Mouse (Mus musculus) bone marrow, adult 2 months (tissue): ENCODE results near the gene Taf6. TPM values are rescaled to one million over a fixed set of nuclear protein-coding genes. Genes with fewer than 3 reads are reported as not detected.

Source experiments
- H3K27ac ChIP-seq: fragments of 200-500 bp; 2 replicates; pipeline ENCODE4 v1.5.1; 2012; ENCODE audit warnings: low read depth, mild to moderate bottlenecking, control low read depth, inconsistent platforms, low read length; ENCODE audit not compliant: control insufficient read depth, poor library complexity, insufficient read depth
- H3K4me1 ChIP-seq: fragments of 200-500 bp; 2 replicates; pipeline ENCODE4 v1.6.1; 2011; ENCODE audit warnings: low read length; ENCODE audit not compliant: control insufficient read depth, insufficient read depth
- H3K4me3 ChIP-seq: fragments of 200-500 bp; replicated peaks from 2 replicates; pipeline ENCODE3; 2011; ENCODE audit warnings: mild to moderate bottlenecking, low read depth, low read length, control low read depth; ENCODE audit not compliant: control insufficient read depth
- CTCF ChIP-seq: fragments of 200-500 bp; IDR thresholded peaks from 2 replicates; pipeline ENCODE4 v1.5.1; 2011; ENCODE audit warnings: low read length, control low read depth; ENCODE audit not compliant: control insufficient read depth, insufficient read depth
- POLR2A ChIP-seq: fragments of 200-500 bp; IDR thresholded peaks from 2 replicates; pipeline ENCODE4 v1.6.1; 2011; ENCODE audit warnings: low read depth, mild to moderate bottlenecking, control low read depth, low read length, borderline replicate concordance; ENCODE audit not compliant: control insufficient read depth
- WGBS: fragments of 180-500 bp; shearing (Covaris S2); methylation state at CpG from one replicate; pipeline ENCODE4 v1.1.7; 2018; 5-methylcytosine and 5-hydroxymethylcytosine counted together
- polyA plus RNA-seq: library from polyadenylated mRNA; stranded (reverse); fragments of >200 nt; gene quantifications from 2 replicates; pipeline ENCODE4 v1.2.4, GENCODE M21; 2011; ENCODE audit warnings: low replicate concordance; ENCODE audit not compliant: missing spikeins, insufficient read depth, insufficient read length

Taf6 gene
- polyA plus RNA-seq, 1 experiment: 31.0 TPM

DNA sequence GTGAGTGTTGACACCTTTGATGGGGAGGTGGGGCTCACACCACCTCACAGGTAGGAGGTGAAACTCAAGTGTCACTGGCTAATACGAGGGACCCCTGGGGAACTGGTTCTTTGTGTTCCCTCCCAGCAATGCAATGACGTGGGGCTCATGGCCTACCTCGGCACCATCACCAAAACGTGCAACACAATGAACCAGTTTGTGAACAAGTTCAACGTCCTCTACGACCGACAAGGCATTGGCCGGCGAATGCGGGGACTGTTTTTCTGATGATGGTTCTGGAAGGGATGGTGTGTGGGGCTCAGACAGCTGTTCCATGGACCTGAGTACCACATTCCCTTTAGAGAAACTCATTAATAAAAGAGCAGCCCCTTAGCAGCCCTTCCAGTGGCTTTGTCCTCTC, 23.6 kb downstream of the Taf6 start:
- TF ChIP-seq CTCF: no peak
- TF ChIP-seq POLR2A: no peak
- WGBS: 83% methylated on average over 10 of the region's 10 CpGs
- H3K4me1 ChIP-seq: peaks cover 2% of the 10 kb centered on the region
- H3K4me3 ChIP-seq: no peak overlapping the region
- no peak overlapping the region for H3K27ac ChIP-seq

- Histone ChIP-seq H3K4me1 (peaks cover 2% of the 10 kb centered on the region), H3K27ac (no peak overlapping the region), H3K4me3 (no peak overlapping the region)
- WGBS: 66% methylated on average over 6 of the region's 6 CpGs
- TF ChIP-seq CTCF: no peak
- TF ChIP-seq POLR2A: no peak
Measured at GRCm38 (mm10) chr5:138163046-138163445, 24.2 kb downstream of the Taf6 start.

- WGBS: under 1% methylated on average over 42 of the region's 42 CpGs
Measured at GRCm38 (mm10) chr5:138160842-138161665, 26.2 kb downstream of the Taf6 start, which contains the start of gene Cops6. Cops6 (plus strand) TSS chr5:138161071.

DNA sequence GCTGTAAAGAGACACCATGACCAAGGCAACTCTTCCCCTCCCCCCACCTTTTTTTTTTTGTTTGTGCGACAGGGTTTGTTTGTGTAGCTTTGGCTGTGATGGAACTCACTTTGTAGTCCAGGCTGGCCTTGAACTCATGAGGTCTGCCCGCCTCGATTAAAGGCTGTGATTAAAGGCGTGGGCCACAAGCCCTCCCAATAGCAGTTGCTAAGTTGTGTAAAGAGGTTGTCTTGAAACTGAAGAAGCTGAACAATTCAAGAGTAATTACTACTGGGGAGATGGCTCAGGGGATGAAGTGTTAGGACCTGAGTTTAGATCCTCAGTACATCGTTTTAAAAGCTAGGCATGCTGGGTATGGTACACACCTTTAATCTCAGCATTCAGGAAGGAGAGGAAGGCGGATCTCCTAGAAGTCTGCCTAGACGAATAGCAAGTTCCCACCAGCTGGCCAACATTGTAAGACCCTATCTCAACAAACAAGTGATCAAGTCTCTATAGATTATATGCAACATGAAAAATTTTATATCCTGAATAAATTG, 27.0 kb downstream of the Taf6 start:
- WGBS: 60% methylated on average over 7 of the region's 7 CpGs
- no peak overlapping the region for H3K4me3 ChIP-seq
- H3K4me1 ChIP-seq: peaks cover 2% of the 10 kb centered on the region
- no peak overlapping the region for H3K27ac ChIP-seq
- TF ChIP-seq CTCF (no peak), POLR2A (no peak)

More at GRCm38 (mm10) chr5:138160842-138161665, 26.2 kb downstream of the Taf6 start, which contains the start of gene Cops6:
- Histone ChIP-seq H3K27ac (peak within 1 kb of the TSS; percentile 24; the same call in 1 of the 2 replicates), H3K4me1 (peaks cover 2% of the 10 kb centered on the region), H3K4me3 (peak within 1 kb of the TSS; percentile 96)
- no peak for TF ChIP-seq CTCF
- TF ChIP-seq POLR2A: peak; percentile 74; the same call in 1 of the 2 replicates

GRCm38 (mm10) chr5:138155443-138155976, 31.7 kb downstream of the Taf6 start, which contains the start of gene Zfp113:
Zfp113 (minus strand) TSS chr5:138155744.
- Histone ChIP-seq H3K4me1 (no peaks in the 10 kb centered on the region; the same call in 1 of the 2 replicates), H3K4me3 (peak within 1 kb of the TSS; percentile 82), H3K27ac (peak within 1 kb of the TSS; percentile 47)
- TF ChIP-seq CTCF (peak; percentile 97), POLR2A (peak; percentile 51; the same call in 1 of the 2 replicates)
- WGBS: under 1% methylated on average over 31 of the region's 31 CpGs

DNA sequence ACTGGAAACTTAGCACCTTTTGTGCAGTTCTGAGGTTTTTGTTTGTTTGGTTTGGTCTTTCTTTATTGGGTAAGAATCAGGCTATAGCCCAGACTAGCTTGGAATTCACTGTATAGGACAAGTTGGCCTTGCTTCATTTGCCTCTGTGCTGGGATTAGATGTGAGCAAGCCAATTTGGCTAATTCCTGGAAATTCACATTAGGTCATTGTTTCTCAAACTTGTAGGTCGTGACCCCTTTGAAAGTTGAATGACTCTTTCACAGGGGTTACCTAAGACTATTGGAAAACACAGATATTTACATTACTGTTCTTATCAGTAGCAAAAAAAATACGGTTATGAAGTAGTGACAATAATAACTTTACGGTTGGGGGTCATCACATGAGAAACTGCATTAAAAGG, 32.9 kb downstream of the Taf6 start:
- H3K4me1 ChIP-seq: no peaks in the 10 kb centered on the region; the same call in 1 of the 2 replicates
- H3K4me3 ChIP-seq: no peak overlapping the region
- 74% methylated on average over 3 of the region's 3 CpGs for WGBS
- TF ChIP-seq CTCF (no peak), POLR2A (no peak)
- no peak overlapping the region for H3K27ac ChIP-seq

DNA sequence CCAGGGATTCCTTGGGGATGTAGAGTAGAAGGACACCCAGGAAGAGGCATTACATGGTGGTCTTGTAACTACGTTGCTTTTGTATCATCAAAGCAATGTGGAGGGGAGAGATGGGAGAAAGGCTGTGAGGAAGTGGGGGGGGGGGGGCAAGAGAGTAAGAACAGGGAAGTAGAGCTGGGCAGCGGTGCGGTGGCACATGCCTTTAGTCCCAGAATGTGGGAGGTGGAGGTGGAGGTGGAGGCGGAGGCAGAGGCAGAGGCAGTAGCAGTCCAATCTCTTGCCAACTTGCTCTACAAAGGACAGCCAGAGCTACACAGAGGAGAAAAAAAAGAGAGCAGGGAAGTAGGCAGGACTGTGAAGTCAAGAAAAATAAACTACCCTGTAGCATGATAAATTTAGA, 48.7 kb downstream of the Taf6 start:
- Histone ChIP-seq H3K27ac (no peak overlapping the region), H3K4me1 (peaks cover 2% of the 10 kb centered on the region), H3K4me3 (no peak overlapping the region)
- TF ChIP-seq CTCF (no peak), POLR2A (no peak)
- under 1% methylated on average over 4 of the region's 4 CpGs for WGBS

- H3K27ac ChIP-seq: no peak overlapping the region
- 39% methylated on average over 8 of the region's 8 CpGs for WGBS
- no peak overlapping the region for H3K4me3 ChIP-seq
- peaks cover 2% of the 10 kb centered on the region for H3K4me1 ChIP-seq
- no peak for TF ChIP-seq POLR2A
- peak; percentile 34 for TF ChIP-seq CTCF
Measured at GRCm38 (mm10) chr5:138137935-138138549, 49.2 kb downstream of the Taf6 start.
